Mouse (Mus musculus) cortical plate, adult 2 months (tissue): Measurements from ENCODE around the gene Zfp748. TPM values are rescaled to one million over a fixed set of nuclear protein-coding genes. Genes with fewer than 3 reads are reported as not detected.
A peak's percentile ranks its signal among the peaks of the same experiment; 100 is the strongest.

Experiments used
- H3K27ac ChIP-seq: fragments of 200-500 bp; 2 replicates; pipeline ENCODE4 v1.5.1; 2012; ENCODE audit warnings: low read length, control low read depth, inconsistent platforms; ENCODE audit not compliant: insufficient read depth
- H3K4me1 ChIP-seq: fragments of 200-500 bp; 2 replicates; pipeline ENCODE4 v1.6.1; 2011; ENCODE audit warnings: low read length; ENCODE audit not compliant: control insufficient read depth, insufficient read depth
- H3K4me3 ChIP-seq: fragments of 200-500 bp; 2 replicates; pipeline ENCODE4 v1.5.1; 2011; ENCODE audit warnings: mild to moderate bottlenecking, low read length, control low read depth; ENCODE audit not compliant: insufficient read depth
- CTCF ChIP-seq: fragments of 200-500 bp; IDR thresholded peaks from 2 replicates; pipeline ENCODE4 v1.5.1; 2011; ENCODE audit warnings: mild to moderate bottlenecking, control low read depth, low read length; ENCODE audit not compliant: insufficient read depth; ENCODE audit errors: extremely low read depth
- POLR2A ChIP-seq: fragments of 200-500 bp; IDR thresholded peaks from 2 replicates; pipeline ENCODE4 v1.6.1; 2011; ENCODE audit warnings: mild to moderate bottlenecking, low read length, control low read depth; ENCODE audit not compliant: insufficient read depth; ENCODE audit errors: extremely low read depth
- polyA plus RNA-seq: library from polyadenylated mRNA; depleted of rRNA; stranded (reverse); fragments of >200 nt; gene quantifications from 2 replicates; pipeline ENCODE4 v1.2.3, GENCODE M21; 2012; rRNA removed

Zfp748 gene
- 5.0 and 5.2 TPM in 2 replicates for polyA plus RNA-seq

GRCm38 (mm10) chr13:67553730-67554129, at the start of gene Zfp748:
Gene Zfp748, minus strand, starts transcription at chr13:67553830.
- no peak within 1 kb of the TSS for H3K27ac ChIP-seq
- peaks cover 3% of the 10 kb centered on the region; the same call in 1 of the 2 replicates for H3K4me1 ChIP-seq
- TF ChIP-seq CTCF: no peak
- peak within 1 kb of the TSS; percentile 65 for H3K4me3 ChIP-seq

DNA sequence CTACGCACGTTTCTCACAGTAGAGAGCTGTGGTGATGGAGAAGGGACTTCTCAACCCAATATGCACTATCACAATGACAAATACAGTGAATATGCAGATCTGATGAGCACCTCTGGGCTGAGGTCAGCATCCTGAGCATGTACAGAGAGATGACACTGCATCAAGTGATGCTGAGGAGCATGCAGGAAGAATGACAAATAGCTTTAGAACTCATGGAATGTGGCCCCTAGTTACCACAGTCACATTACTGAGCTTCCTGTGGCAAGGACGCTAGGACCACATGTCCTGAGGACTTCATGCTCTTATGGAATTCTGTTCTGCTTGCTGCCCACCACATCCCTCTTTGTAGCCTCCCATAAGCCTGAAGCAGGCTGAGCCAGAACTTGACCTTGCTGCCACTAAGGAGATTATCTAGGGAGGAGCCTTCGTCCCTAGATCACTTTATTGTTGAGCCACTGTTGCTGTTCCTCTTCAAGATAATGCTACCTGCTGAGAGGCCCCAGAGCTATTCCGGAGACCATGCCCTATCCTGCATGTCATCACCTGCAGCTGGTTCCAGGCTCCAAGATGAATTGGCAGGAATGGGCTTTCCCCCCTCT, 19.1 kb upstream of the Zfp748 start:
- no peaks in the 10 kb centered on the region for H3K4me1 ChIP-seq
- H3K27ac ChIP-seq: no peak overlapping the region
- TF ChIP-seq CTCF (no peak), POLR2A (no peak)
- H3K4me3 ChIP-seq: no peak overlapping the region

DNA sequence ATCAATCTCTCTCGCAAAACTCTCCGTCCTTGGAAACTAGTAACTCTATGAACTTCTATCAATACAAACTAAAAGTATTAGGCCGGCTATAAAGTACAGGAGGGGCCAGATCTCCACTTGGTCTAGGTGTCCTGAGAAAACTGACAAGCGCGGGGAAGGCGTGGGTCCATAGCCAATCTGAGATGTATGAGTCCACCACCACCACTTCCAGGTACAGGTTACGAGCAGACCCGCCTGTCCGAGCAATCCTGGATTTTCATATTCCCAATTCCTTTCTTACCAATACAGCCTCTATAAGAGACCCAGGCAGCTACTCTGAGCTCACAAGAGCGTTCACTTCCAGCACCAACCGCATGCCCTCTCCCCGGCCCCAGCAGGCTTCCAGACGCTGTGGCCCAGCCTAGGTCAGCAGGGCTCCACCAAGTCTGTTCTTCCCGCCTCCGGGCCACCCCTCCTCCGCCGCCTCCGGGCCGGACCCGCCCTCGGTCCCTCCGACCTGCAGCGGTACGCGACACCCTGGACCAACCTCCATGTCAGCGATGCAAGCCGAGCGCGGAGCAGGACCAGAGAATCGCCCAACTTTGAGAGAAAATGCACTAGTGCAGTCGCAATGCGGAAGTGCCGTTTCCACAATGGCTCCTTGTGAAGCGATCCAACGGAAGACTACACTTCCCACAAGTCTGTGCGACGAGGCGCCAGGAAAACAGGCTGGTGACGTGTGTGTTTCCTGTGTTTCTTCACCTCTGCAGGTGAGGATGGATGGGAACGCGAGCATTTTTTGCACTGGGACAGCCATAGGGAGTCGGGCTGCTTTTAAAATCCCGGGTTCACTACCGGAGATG, 904 bp downstream of the Zfp748 start:
- TF ChIP-seq CTCF (no peak), POLR2A (peak; percentile 78)
- Histone ChIP-seq H3K4me3 (peak overlapping the region; percentile 65), H3K4me1 (peaks cover 3% of the 10 kb centered on the region; the same call in 1 of the 2 replicates), H3K27ac (no peak overlapping the region)

DNA sequence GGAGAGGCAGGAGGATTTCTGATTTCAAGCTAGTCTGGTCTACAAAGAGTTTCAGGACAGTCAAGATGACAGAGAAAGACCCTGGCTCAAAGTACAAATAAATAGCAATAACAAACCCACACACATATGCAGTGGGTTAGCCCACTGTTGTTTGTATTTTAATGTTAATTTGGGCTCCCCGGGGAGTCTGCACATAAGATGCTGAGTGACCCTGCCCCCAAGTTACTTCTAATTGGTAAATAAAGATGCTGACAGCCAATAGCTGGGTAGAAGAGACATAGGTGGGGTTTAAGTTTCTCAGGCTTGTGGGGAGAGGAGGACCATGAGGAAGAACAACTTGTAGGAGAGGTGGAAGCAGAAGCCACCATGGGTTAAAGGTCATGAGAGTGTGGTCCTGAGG, 7.7 kb downstream of the Zfp748 start:
- H3K4me1 ChIP-seq: no peaks in the 10 kb centered on the region

GRCm38 (mm10) chr13:67527049-67527730, 26.4 kb downstream of the Zfp748 start:
- no peak overlapping the region for H3K27ac ChIP-seq
- H3K4me3 ChIP-seq: no peak overlapping the region
- H3K4me1 ChIP-seq: peaks cover 3% of the 10 kb centered on the region; the same call in 1 of the 2 replicates
- no peak for TF ChIP-seq CTCF
- TF ChIP-seq POLR2A: no peak

More for the DNA sequence above, 7.7 kb downstream of the Zfp748 start:
- H3K4me3 ChIP-seq: no peak overlapping the region
- no peak for TF ChIP-seq POLR2A
- no peak for TF ChIP-seq CTCF
- no peak overlapping the region for H3K27ac ChIP-seq

DNA sequence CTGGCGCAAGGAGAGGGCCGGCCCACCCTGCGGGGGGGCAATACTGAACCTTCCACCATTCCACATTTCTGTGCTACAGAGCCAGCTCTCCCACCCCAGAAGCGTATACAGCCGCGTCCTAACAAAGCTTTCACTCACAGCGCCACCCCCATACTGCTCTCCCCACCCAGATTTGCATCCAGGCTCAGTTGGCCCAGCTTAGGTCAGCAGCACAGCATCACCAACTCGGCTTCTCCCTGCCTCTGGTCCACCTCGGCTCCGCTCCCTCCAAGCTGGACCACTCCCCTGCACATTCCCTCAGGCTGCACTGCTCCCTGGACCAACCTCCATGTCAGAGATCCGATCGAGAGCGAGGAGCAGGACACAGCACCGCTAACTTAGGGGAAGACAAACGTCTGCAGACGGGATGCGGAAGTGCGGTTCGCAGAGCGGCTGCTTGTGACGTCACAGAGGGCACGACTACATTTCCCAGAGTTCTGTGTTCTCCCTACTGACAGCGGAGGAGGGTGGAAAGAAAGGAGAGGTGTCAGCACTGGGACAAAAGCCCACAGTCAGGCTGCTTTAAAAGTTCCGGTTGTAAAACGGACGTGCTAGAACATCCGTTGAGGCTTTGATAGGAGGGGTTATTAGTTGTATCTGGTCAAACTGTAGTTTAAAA, 27.7 kb downstream of the Zfp748 start, which contains the start of the genes Gm26965 and Zfp87:
Gene Gm26965, minus strand, starts transcription at position 399 of the 658 bp plus-strand sequence.
Gene Zfp87, minus strand, starts transcription at position 425 of the 658 bp plus-strand sequence.
- Histone ChIP-seq H3K4me1 (peaks cover 3% of the 10 kb centered on the region; the same call in 1 of the 2 replicates), H3K4me3 (peak within 1 kb of the TSS; percentile 93), H3K27ac (no peak within 1 kb of the TSS)
- peak; percentile 84 for TF ChIP-seq POLR2A
- no peak for TF ChIP-seq CTCF

- TF ChIP-seq POLR2A (no peak), CTCF (no peak)
- H3K27ac ChIP-seq: no peak overlapping the region
- H3K4me3 ChIP-seq: no peak overlapping the region
- 0 out of 2 replicates have a peak, but pooled peaks cover 2% of the 10 kb centered on the region for H3K4me1 ChIP-seq
Observed at GRCm38 (mm10) chr13:67500908-67501307, 52.7 kb downstream of the Zfp748 start.

DNA sequence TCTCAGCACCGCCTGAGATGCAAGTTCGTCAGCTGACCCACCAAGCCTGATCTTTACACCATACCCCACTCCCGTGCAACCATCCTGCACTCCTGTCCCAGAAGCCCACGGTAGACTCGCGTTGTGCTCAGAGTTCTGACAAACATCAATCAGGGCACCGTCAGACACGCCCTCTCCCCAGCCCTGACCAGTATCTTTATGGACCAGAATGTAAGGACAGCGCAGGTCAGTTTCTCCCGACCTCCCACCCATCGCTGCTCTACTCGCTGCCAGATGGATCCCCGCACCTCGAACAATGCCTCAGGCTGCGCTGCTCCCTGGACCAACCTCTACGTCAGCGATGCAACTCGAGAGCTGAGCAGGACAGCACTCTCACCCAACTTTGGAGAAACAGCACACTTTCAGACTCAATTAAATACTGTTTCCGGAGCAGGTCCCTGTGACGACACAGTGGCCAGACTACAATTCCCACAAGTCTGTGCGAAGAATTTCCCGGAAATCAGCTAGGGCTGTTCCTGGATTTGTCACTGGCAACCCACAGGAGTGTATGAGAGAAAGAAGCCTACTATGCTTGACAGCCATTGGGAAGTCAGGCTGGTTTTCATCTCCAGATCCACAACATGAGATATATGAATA, 53.4 kb downstream of the Zfp748 start, which contains the start of gene Zfp58:
Gene Zfp58, minus strand, starts transcription at position 472 of the 636 bp plus-strand sequence.
- H3K27ac ChIP-seq: no peak within 1 kb of the TSS
- H3K4me3 ChIP-seq: peak within 1 kb of the TSS; percentile 72
- H3K4me1 ChIP-seq: 0 out of 2 replicates have a peak, but pooled peaks cover 2% of the 10 kb centered on the region
- peak; percentile 19; the same call in 1 of the 2 replicates for TF ChIP-seq POLR2A
- TF ChIP-seq CTCF: no peak

- Histone ChIP-seq H3K27ac (no peak overlapping the region), H3K4me3 (no peak overlapping the region), H3K4me1 (0 out of 2 replicates have a peak, but pooled peaks cover 2% of the 10 kb centered on the region)
- TF ChIP-seq CTCF: no peak
- no peak for TF ChIP-seq POLR2A
Observed at GRCm38 (mm10) chr13:67495631-67496030, 58.0 kb downstream of the Zfp748 start.

Other genes with a start within 250 kb of the Zfp748 start
- 2.7 and 3.4 TPM in 2 replicates for gene Zfp457, start 247.3 kb downstream of the Zfp748 start, polyA plus RNA-seq
- gene Zfp595, start 221.3 kb downstream of the Zfp748 start, polyA plus RNA-seq: 2.3 and 2.6 TPM in 2 replicates
- not detected in 2 replicates for gene Gm28044, start 193.3 kb downstream of the Zfp748 start, polyA plus RNA-seq
- 0.48 and 0.57 TPM in 2 replicates for gene Zfp953, start 193.2 kb downstream of the Zfp748 start, polyA plus RNA-seq
- 0.15 and 0.44 TPM in 2 replicates for gene Gm28041, start 178.1 kb downstream of the Zfp748 start, polyA plus RNA-seq
- gene Zfp456, start 178.0 kb downstream of the Zfp748 start, polyA plus RNA-seq: 0.52 and 0.61 TPM in 2 replicates
- gene Zfp429, start 154.0 kb downstream of the Zfp748 start, polyA plus RNA-seq: 3.9 and 4.6 TPM in 2 replicates
- gene Zfp459, start 132.4 kb downstream of the Zfp748 start, polyA plus RNA-seq: 3.8 and 4.5 TPM in 2 replicates
- 9.1 TPM in 2 replicates for gene Zfp874a, start 102.2 kb downstream of the Zfp748 start, polyA plus RNA-seq
- gene Zfp874b, start 69.6 kb downstream of the Zfp748 start, polyA plus RNA-seq: 10.0 and 11.5 TPM in 2 replicates
- 5.6 and 5.7 TPM in 2 replicates for gene Zfp58, start 53.3 kb downstream of the Zfp748 start, polyA plus RNA-seq
- 0.15 TPM in 1 of 2 replicates, not detected in the other for gene Gm26965, start 27.7 kb downstream of the Zfp748 start, polyA plus RNA-seq
- gene Zfp87, start 27.7 kb downstream of the Zfp748 start, polyA plus RNA-seq: 27.9 and 29.4 TPM in 2 replicates
- gene Zfp729b, start 55.9 kb upstream of the Zfp748 start, polyA plus RNA-seq: 3.4 and 3.5 TPM in 2 replicates
- not detected in 2 replicates for gene Gm49345, start 83.9 kb upstream of the Zfp748 start, polyA plus RNA-seq
- gene Zfp729a, start 84.0 kb upstream of the Zfp748 start, polyA plus RNA-seq: 3.8 and 4.4 TPM in 2 replicates
- 11.9 and 13.8 TPM in 2 replicates for gene Zfp738, start 133.2 kb upstream of the Zfp748 start, polyA plus RNA-seq
- gene Zfp65, start 175.3 kb upstream of the Zfp748 start, polyA plus RNA-seq: 4.8 and 5.1 TPM in 2 replicates
- 3.6 and 3.7 TPM in 2 replicates for gene Zfp85, start 201.4 kb upstream of the Zfp748 start, polyA plus RNA-seq
- 3.1 and 3.2 TPM in 2 replicates for gene Zfp493, start 225.9 kb upstream of the Zfp748 start, polyA plus RNA-seq